Mouse (Mus musculus) liver, embryonic 12.5 days (tissue): ENCODE data around the gene Dync1h1. TPM values are rescaled to one million over a fixed set of nuclear protein-coding genes. Genes with fewer than 3 reads are reported as not detected.

Experiments
- ATAC-seq: fragments of 200-750 bp; cut with Nextera tagmentation; 2 replicates; pipeline ENCODE4 v1.8.0; 2017; ENCODE audit warnings: moderate number of reproducible peaks, mild to moderate bottlenecking, moderate library complexity
- H3K27ac ChIP-seq: fragments of 300-500 bp; sonication (generic); 2 replicates; pipeline ENCODE4 v1.5.1; 2016; ENCODE audit warnings: mild to moderate bottlenecking
- H3K27me3 ChIP-seq: fragments of 300-500 bp; sonication (generic); replicated peaks from 2 replicates; pipeline ENCODE4 v1.6.1; 2016; ENCODE audit warnings: mild to moderate bottlenecking, moderate library complexity
- H3K36me3 ChIP-seq: fragments of 300-500 bp; sonication (generic); 2 replicates; pipeline ENCODE4 v1.6.1; 2016; ENCODE audit warnings: mild to moderate bottlenecking, moderate library complexity
- H3K4me1 ChIP-seq: fragments of 300-500 bp; sonication (generic); 2 replicates; pipeline ENCODE4 v1.6.1; 2016
- H3K4me2 ChIP-seq: fragments of 300-500 bp; sonication (generic); 2 replicates; pipeline ENCODE4 v1.6.1; 2016; ENCODE audit warnings: mild to moderate bottlenecking, moderate library complexity
- H3K4me3 ChIP-seq: fragments of 300-500 bp; sonication (generic); 2 replicates; pipeline ENCODE4 v1.5.1; 2016; ENCODE audit warnings: mild to moderate bottlenecking, moderate library complexity
- H3K9ac ChIP-seq: fragments of 300-500 bp; sonication (generic); 2 replicates; pipeline ENCODE4 v1.6.1; 2016; ENCODE audit warnings: mild to moderate bottlenecking, moderate library complexity
- H3K9me3 ChIP-seq: fragments of 300-500 bp; sonication (generic); replicated peaks from 2 replicates; pipeline ENCODE4 v1.6.1; 2016; ENCODE audit warnings: mild to moderate bottlenecking, moderate library complexity
- WGBS: fragments of 180-500 bp; shearing (Covaris S2); methylation state at CpG from one replicate; pipeline ENCODE4 v1.1.7; 2016; ENCODE audit not compliant: insufficient replicate concordance; 5-methylcytosine and 5-hydroxymethylcytosine counted together
- polyA plus RNA-seq: library from polyadenylated mRNA; unstranded; fragments of >200 nt; fragmentation: Nextera tagmentation; extraction: Ambion mirVana; gene quantifications from 2 replicates; pipeline ENCODE4 v1.2.1, GENCODE M21; 2016

Gene Dync1h1
- polyA plus RNA-seq, 1 experiment from 2014 or later, result 20.5 TPM

DNA sequence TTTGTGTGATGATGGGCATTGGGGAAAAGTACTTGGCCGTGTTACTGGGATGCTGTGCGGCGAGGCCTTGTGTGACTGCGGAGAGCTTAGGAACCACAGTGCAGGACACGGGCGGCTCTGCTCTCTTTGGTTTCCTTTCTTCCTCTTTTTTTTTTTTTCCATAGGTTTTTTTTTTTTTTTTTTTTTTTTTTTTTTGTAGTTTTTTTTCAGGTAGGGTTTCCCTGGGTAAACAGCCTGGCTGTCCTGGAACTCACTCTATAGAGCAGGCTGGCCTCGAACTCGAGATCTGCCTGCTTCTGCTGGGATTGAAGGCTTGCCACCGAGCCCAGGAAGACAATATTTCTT lies 7.9 kb downstream of the Dync1h1 start:
- Histone ChIP-seq H3K9me3 (no peaks in the 10 kb centered on the region), H3K27me3 (no peaks in the 10 kb centered on the region), H3K36me3 (peaks cover 38% of the 10 kb centered on the region), H3K27ac (no peak overlapping the region), H3K4me2 (no peak overlapping the region), H3K9ac (no peak overlapping the region), H3K4me3 (no peak overlapping the region), H3K4me1 (peaks cover 26% of the 10 kb centered on the region)
- ATAC-seq, result no peak
- 73% methylated on average over 9 of the region's 9 CpGs for WGBS

DNA sequence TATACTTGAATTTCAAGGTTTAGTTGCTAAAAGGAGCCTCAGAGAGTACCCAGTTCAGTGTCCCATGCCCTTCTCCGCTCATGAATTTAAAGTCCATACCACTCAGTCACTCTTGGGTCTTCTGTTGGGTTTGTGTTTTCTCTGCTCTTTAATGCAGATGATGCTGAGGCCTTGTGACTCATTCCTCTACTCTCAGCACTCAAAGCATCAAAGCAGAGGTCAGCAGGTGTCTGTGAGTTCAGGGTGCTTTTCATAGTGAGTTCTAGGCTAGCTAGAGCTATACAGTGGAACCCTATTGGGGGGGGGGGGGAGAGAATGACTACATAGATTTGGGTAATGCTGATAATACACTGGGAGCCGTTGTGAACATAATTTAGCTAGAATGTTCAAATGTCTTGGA lies 9.5 kb downstream of the Dync1h1 start:
- no peak for ATAC-seq
- Histone ChIP-seq H3K4me2 (no peak overlapping the region), H3K4me3 (no peak overlapping the region), H3K36me3 (peaks cover 54% of the 10 kb centered on the region), H3K9ac (no peak overlapping the region), H3K27me3 (no peaks in the 10 kb centered on the region), H3K27ac (no peak overlapping the region), H3K4me1 (peaks cover 17% of the 10 kb centered on the region), H3K9me3 (no peaks in the 10 kb centered on the region)
- WGBS, result 82% methylated on average over 2 of the region's 2 CpGs

DNA sequence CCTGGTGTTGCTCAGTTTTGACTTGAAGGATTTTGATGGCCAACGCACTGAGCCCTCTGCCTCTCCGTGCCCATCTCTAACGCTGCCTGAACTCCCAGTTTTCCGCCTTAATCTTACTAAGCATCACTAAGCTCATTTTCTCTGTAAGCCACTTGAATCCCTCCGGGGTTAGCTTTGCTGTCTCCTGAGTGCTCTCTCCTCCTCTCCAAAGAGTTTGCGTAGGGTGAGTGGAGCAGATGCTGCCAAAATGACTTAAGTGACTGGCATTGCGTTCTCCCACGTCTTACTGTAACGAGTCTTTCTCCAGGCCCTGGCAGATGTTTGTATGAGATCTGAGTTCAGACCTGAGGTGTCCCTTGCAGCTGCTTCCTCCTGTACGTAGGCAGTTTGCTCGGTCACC lies 28.8 kb downstream of the Dync1h1 start:
- Histone ChIP-seq H3K36me3 (peaks cover 100% of the 10 kb centered on the region), H3K9ac (no peak overlapping the region), H3K4me1 (no peaks in the 10 kb centered on the region), H3K4me3 (no peak overlapping the region), H3K27ac (no peak overlapping the region), H3K4me2 (no peak overlapping the region), H3K27me3 (no peaks in the 10 kb centered on the region), H3K9me3 (no peaks in the 10 kb centered on the region)
- no peak for ATAC-seq
- 88% methylated on average over 11 of the region's 11 CpGs for WGBS

DNA sequence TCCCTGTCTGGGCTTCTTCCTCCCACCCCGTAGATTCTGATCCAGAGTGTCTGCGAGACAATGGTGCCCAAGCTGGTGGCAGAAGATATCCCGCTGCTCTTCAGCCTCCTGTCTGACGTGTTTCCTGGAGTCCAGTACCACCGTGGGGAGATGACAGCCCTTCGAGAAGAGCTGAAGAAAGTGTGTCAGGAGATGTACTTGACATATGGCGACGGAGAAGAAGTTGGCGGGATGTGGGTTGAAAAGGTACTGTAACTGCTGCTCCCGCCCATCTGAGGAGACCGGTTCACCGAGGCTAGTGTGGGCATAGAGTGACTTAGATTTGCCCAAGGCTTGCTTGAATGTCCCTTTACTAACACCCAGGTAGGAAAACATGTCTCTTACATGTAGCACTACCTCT lies 35.0 kb downstream of the Dync1h1 start:
- no peak for ATAC-seq
- Histone ChIP-seq H3K9me3 (no peaks in the 10 kb centered on the region), H3K4me2 (no peak overlapping the region), H3K27ac (no peak overlapping the region), H3K9ac (no peak overlapping the region), H3K27me3 (no peaks in the 10 kb centered on the region), H3K36me3 (peaks cover 100% of the 10 kb centered on the region), H3K4me1 (no peaks in the 10 kb centered on the region), H3K4me3 (no peak overlapping the region)
- 87% methylated on average over 12 of the region's 12 CpGs for WGBS

DNA sequence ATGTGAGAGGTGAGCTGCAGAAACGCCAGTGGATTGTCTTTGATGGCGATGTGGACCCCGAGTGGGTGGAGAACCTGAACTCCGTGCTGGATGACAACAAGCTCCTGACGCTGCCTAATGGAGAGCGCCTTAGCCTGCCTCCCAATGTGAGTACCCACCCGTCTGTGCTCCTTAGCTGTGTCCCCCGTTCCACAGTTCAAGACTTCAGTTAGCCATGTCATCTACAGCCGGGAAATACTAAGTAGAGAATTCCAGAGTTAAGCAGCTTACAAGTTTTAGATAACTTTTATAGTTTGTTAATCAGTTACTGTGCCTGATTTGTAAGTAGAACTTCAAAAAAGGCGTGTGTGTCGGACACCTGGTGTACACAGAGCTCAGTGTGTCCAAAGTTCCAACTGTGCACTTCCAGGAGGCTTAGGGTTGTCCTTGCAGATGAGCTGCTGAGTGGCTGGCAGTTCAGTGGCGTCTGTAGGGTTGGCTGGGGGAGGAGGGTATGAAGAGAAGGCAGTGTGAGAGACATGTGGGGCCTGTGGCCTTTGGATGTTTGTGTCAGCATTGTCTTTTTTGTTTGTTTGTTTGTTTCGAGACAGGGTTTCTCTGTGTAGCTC lies 36.4 kb downstream of the Dync1h1 start:
- H3K4me2 ChIP-seq, result no peak overlapping the region
- peaks cover 100% of the 10 kb centered on the region for H3K36me3 ChIP-seq
- H3K4me1 ChIP-seq, result no peaks in the 10 kb centered on the region
- H3K27ac ChIP-seq, result no peak overlapping the region
- no peak overlapping the region for H3K4me3 ChIP-seq
- 87% methylated on average over 13 of the region's 13 CpGs for whole genome bisulfite sequencing
- H3K27me3 ChIP-seq, result no peaks in the 10 kb centered on the region
- ATAC-seq, result no peak
- H3K9ac ChIP-seq, result no peak overlapping the region
- H3K9me3 ChIP-seq, result no peaks in the 10 kb centered on the region

DNA sequence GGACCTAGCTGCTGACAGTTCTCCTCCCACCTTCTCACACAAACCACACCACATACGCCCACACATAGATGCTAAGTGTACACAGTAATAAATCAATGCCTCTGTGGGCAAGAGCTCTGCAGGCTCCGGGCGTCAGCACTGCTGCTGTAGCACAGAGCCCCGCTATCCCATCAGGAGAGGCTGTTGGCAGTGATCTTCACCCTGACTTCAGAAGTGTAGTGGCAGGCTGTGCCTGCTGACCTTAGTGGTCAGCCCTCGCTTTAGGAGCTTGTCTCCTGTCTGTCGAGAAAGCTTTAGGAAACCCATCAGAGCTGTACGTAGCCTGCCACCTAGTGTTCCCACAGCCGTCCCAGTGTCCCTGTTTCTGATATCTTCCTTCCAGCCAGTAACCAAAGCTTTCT lies 49.0 kb downstream of the Dync1h1 start:
- Histone ChIP-seq H3K27me3 (no peaks in the 10 kb centered on the region), H3K36me3 (peaks cover 95% of the 10 kb centered on the region), H3K4me3 (no peak overlapping the region), H3K4me1 (no peaks in the 10 kb centered on the region), H3K27ac (no peak overlapping the region), H3K9ac (no peak overlapping the region), H3K9me3 (no peaks in the 10 kb centered on the region), H3K4me2 (no peak overlapping the region)
- 79% methylated on average over 8 of the region's 8 CpGs for WGBS
- no peak for ATAC-seq

DNA sequence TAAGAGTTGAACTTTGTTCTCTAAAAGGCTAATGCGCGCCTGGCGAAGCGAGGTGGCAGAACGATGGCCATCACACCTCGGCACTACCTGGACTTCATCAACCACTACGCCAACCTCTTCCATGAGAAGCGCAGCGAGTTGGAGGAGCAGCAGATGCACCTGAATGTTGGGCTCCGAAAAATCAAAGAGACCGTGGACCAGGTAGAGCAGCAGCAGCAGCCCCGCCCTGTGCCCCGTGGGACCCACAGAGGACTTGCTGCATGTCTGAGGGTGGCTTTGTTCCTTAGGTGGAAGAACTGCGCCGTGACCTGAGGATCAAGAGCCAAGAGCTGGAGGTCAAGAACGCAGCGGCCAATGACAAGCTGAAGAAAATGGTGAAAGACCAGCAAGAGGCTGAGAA lies 50.2 kb downstream of the Dync1h1 start:
- no peak for ATAC-seq
- H3K9me3 ChIP-seq, result no peaks in the 10 kb centered on the region
- no peak overlapping the region for H3K27ac ChIP-seq
- peaks cover 95% of the 10 kb centered on the region for H3K36me3 ChIP-seq
- H3K9ac ChIP-seq, result no peak overlapping the region
- H3K4me2 ChIP-seq, result no peak overlapping the region
- H3K4me1 ChIP-seq, result no peaks in the 10 kb centered on the region
- WGBS, result 94% methylated on average over 17 of the region's 17 CpGs
- no peaks in the 10 kb centered on the region for H3K27me3 ChIP-seq
- H3K4me3 ChIP-seq, result no peak overlapping the region

DNA sequence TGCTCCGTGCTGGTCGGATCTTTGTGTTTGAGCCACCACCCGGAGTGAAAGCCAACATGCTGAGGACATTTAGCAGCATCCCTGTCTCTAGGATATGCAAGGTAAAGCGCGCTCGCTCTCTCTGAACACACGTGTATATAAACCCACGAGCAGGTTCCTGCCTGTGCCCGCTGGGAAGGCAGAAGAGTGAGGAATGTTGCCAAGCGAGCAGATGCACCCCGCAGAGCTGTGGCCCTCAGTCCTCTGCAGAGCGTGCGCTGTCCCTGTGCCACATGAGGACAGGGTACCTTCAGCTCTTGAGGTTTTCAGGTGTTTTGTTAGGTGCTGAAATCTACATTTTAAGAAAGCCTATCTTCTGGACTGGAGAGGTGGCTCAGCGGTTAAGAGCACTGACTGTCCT lies 60.5 kb downstream of the Dync1h1 start:
- H3K27ac ChIP-seq, result no peak overlapping the region
- H3K4me2 ChIP-seq, result no peak overlapping the region
- H3K4me1 ChIP-seq, result no peaks in the 10 kb centered on the region
- no peak overlapping the region for H3K9ac ChIP-seq
- H3K4me3 ChIP-seq, result no peak overlapping the region
- no peaks in the 10 kb centered on the region for H3K9me3 ChIP-seq
- H3K36me3 ChIP-seq, result peaks cover 100% of the 10 kb centered on the region
- ATAC-seq, result no peak
- 91% methylated on average over 14 of the region's 14 CpGs for WGBS
- H3K27me3 ChIP-seq, result no peaks in the 10 kb centered on the region

DNA sequence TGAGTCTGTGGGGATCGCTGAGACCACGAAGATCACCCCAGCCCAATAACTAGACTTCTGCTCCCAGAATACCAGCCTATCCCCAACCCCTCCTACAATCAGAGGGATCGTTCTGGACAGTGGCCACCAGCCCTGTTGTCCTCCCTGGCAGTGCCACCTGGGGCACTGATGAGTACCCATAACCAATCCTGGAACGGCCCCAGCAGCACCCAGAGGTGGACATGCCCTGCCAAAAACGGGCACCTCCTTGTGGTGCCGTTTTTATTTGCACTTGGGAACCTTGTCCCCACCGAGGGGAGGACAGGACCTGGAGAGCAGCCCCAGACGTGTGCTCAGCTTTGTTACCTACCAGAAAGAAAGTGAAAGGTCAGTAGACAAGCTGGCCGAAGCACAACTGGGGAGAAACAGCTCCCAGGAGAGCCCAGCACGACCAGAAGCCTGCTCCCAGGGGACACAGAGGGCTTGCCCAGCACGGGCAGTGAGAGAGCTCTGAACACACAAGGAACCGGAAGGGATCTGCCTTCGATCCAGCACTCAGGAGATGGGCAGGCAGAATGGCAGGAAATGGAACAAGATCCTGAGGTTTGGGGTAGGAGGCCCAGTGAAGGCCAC lies 66.3 kb downstream of the Dync1h1 start:
- no peak for ATAC-seq
- 79% methylated on average over 13 of the region's 13 CpGs for WGBS
- Histone ChIP-seq H3K9me3 (no peaks in the 10 kb centered on the region), H3K4me1 (no peaks in the 10 kb centered on the region), H3K4me3 (no peak overlapping the region), H3K9ac (no peak overlapping the region), H3K36me3 (peaks cover 77% of the 10 kb centered on the region), H3K27ac (no peak overlapping the region), H3K4me2 (no peak overlapping the region), H3K27me3 (no peaks in the 10 kb centered on the region)

DNA sequence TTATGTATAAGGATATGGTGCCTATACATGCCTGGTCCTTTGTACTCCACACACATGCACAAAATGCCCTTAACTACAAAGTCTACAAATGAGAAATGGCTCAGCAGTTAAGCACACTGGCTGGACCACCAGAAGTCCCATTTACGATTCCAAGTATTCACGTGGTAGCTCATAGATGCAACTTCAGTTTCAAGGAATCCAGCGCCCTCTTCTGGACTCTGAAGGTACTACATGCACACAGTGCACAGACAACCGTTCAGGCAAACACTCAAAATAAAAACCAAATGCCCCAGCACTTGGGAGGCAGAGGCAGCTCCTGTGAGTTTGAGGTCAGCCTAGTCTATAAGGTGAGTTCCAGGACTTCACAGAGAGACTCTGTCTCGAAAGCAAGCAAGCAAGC lies 73.0 kb downstream of the Dync1h1 start:
- Histone ChIP-seq H3K27ac (no peak overlapping the region), H3K9me3 (no peaks in the 10 kb centered on the region), H3K36me3 (peaks cover 11% of the 10 kb centered on the region), H3K4me1 (no peaks in the 10 kb centered on the region), H3K4me3 (no peak overlapping the region), H3K9ac (no peak overlapping the region), H3K4me2 (no peak overlapping the region), H3K27me3 (no peaks in the 10 kb centered on the region)
- 41% methylated on average over 5 of the region's 5 CpGs for WGBS
- ATAC-seq, result no peak

DNA sequence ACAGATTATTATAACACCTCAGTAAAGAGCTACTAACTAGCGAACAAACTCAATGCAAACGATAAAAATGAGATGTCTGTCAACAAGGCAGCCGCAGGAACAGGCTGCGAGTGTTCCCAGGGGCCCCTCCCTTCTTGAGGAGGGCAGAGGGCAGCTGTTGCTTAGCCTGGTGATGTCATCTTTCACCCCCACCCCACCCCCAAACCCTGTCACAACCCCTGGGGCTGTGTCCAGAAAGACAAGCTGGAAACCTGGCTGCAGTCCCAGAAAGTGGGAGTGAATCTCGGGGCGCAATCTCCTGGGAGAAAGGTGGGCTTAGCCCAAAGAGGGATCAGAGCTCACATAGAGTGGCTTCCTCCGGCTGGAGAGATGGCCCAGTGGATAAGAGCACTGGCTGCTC lies 79.9 kb downstream of the Dync1h1 start:
- peaks cover 19% of the 10 kb centered on the region for H3K4me1 ChIP-seq
- no peak for ATAC-seq
- no peak overlapping the region for H3K9ac ChIP-seq
- H3K4me2 ChIP-seq, result no peak overlapping the region
- peaks cover 8% of the 10 kb centered on the region; the same call in 1 of the 2 replicates for H3K36me3 ChIP-seq
- no peaks in the 10 kb centered on the region for H3K27me3 ChIP-seq
- 45% methylated on average over 7 of the region's 7 CpGs for WGBS
- no peak overlapping the region for H3K4me3 ChIP-seq
- no peaks in the 10 kb centered on the region for H3K9me3 ChIP-seq
- no peak overlapping the region for H3K27ac ChIP-seq

DNA sequence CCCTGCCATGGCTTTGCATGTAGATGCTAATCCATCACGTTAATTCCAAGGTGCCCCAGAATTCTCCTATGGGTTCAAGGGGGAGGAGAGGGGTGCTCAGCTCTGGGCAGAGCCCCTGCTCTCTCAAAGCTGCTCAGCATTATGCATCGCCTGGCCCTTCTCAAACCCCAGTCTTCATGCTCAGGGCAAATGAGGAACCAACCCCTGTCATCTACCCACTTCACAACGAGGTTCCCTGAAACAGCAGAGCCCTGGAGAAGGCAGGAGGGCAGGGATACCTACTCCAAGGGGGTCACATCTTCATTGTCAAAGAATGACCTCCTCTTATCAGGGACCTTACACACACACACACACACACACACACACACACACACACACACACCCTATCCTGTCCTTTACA lies 80.6 kb downstream of the Dync1h1 start:
- Histone ChIP-seq H3K9me3 (no peaks in the 10 kb centered on the region), H3K36me3 (peaks cover 15% of the 10 kb centered on the region), H3K4me1 (peaks cover 19% of the 10 kb centered on the region), H3K4me3 (no peak overlapping the region), H3K9ac (no peak overlapping the region), H3K4me2 (no peak overlapping the region), H3K27ac (no peak overlapping the region), H3K27me3 (no peaks in the 10 kb centered on the region)
- 46% methylated on average over 3 of the region's 3 CpGs for WGBS
- no peak for ATAC-seq
